Mouse (Mus musculus): ENCODE measurements around the gene Trip12.

- TF ChIP-seq CTCF (IDR thresholded peaks at IDR 0.05; ENCODE audit: low read depth, low read length), result no peak
- no peak for TF ChIP-seq POLR2A (IDR thresholded peaks at IDR 0.05; ENCODE audit: borderline replicate concordance, low read depth, low read length)
Measured at GRCm38 (mm10) chr1:84803788-84804187, 36.5 kb downstream of the Trip12 start.

Measured in bone marrow macrophage, adult 2 months (primary cell).